Mouse (Mus musculus) liver, embryonic 12.5 days (tissue): Measurements from ENCODE around the gene Usp18. TPM values are rescaled to one million over a fixed set of nuclear protein-coding genes. Genes with fewer than 3 reads are reported as not detected.

Experiments
- ATAC-seq: fragments of 200-750 bp; cut with Nextera tagmentation; 2 replicates; pipeline ENCODE4 v1.8.0; 2017; ENCODE audit warnings: moderate number of reproducible peaks, mild to moderate bottlenecking, moderate library complexity
- H3K27ac ChIP-seq: fragments of 300-500 bp; sonication (generic); 2 replicates; pipeline ENCODE4 v1.5.1; 2016; ENCODE audit warnings: mild to moderate bottlenecking
- H3K27me3 ChIP-seq: fragments of 300-500 bp; sonication (generic); replicated peaks from 2 replicates; pipeline ENCODE4 v1.6.1; 2016; ENCODE audit warnings: mild to moderate bottlenecking, moderate library complexity
- H3K36me3 ChIP-seq: fragments of 300-500 bp; sonication (generic); 2 replicates; pipeline ENCODE4 v1.6.1; 2016; ENCODE audit warnings: mild to moderate bottlenecking, moderate library complexity
- H3K4me1 ChIP-seq: fragments of 300-500 bp; sonication (generic); 2 replicates; pipeline ENCODE4 v1.6.1; 2016
- H3K4me2 ChIP-seq: fragments of 300-500 bp; sonication (generic); 2 replicates; pipeline ENCODE4 v1.6.1; 2016; ENCODE audit warnings: mild to moderate bottlenecking, moderate library complexity
- H3K4me3 ChIP-seq: fragments of 300-500 bp; sonication (generic); 2 replicates; pipeline ENCODE4 v1.5.1; 2016; ENCODE audit warnings: mild to moderate bottlenecking, moderate library complexity
- H3K9ac ChIP-seq: fragments of 300-500 bp; sonication (generic); 2 replicates; pipeline ENCODE4 v1.6.1; 2016; ENCODE audit warnings: mild to moderate bottlenecking, moderate library complexity
- H3K9me3 ChIP-seq: fragments of 300-500 bp; sonication (generic); replicated peaks from 2 replicates; pipeline ENCODE4 v1.6.1; 2016; ENCODE audit warnings: mild to moderate bottlenecking, moderate library complexity
- WGBS: fragments of 180-500 bp; shearing (Covaris S2); methylation state at CpG from one replicate; pipeline ENCODE4 v1.1.7; 2016; ENCODE audit not compliant: insufficient replicate concordance; 5-methylcytosine and 5-hydroxymethylcytosine counted together
- polyA plus RNA-seq: library from polyadenylated mRNA; unstranded; fragments of >200 nt; fragmentation: Nextera tagmentation; extraction: Ambion mirVana; gene quantifications from 2 replicates; pipeline ENCODE4 v1.2.1, GENCODE M21; 2016

Usp18 gene
- polyA plus RNA-seq, 1 experiment from 2014 or later = 5.9 TPM

- Histone ChIP-seq H3K9me3 (no peaks in the 10 kb centered on the region), H3K27ac (no peak overlapping the region), H3K4me2 (no peak overlapping the region), H3K9ac (no peak overlapping the region), H3K36me3 (no peaks in the 10 kb centered on the region; the same call in 1 of the 2 replicates), H3K4me3 (no peak overlapping the region), H3K4me1 (peaks cover 34% of the 10 kb centered on the region), H3K27me3 (no peaks in the 10 kb centered on the region)
- 51% methylated on average over 2 of the region's 2 CpGs for WGBS
- ATAC-seq = no peak
Measured at GRCm38 (mm10) chr6:121226744-121227143, 19.0 kb upstream of the Usp18 start.

- 62% methylated on average over 8 of the region's 8 CpGs for whole genome bisulfite sequencing
- Histone ChIP-seq H3K4me3 (no peak overlapping the region), H3K9ac (no peak overlapping the region), H3K4me2 (no peak overlapping the region), H3K27me3 (no peaks in the 10 kb centered on the region), H3K4me1 (peaks cover 34% of the 10 kb centered on the region), H3K27ac (no peak overlapping the region), H3K9me3 (no peaks in the 10 kb centered on the region), H3K36me3 (no peaks in the 10 kb centered on the region)
- ATAC-seq = no peak
Measured at GRCm38 (mm10) chr6:121228421-121228820, 17.3 kb upstream of the Usp18 start.

GRCm38 (mm10) chr6:121232652-121233051, 13.1 kb upstream of the Usp18 start:
- no peak overlapping the region for H3K4me3 ChIP-seq
- no peak overlapping the region for H3K9ac ChIP-seq
- no peaks in the 10 kb centered on the region for H3K9me3 ChIP-seq
- H3K36me3 ChIP-seq = no peaks in the 10 kb centered on the region
- H3K4me1 ChIP-seq = no peaks in the 10 kb centered on the region
- H3K27ac ChIP-seq = no peak overlapping the region
- H3K4me2 ChIP-seq = no peak overlapping the region
- H3K27me3 ChIP-seq = no peaks in the 10 kb centered on the region
- WGBS = 41% methylated on average over 1 of the region's 1 CpGs
- no peak for ATAC-seq

GRCm38 (mm10) chr6:121236386-121236785, 9.3 kb upstream of the Usp18 start:
- ATAC-seq = no peak
- Histone ChIP-seq H3K9me3 (no peaks in the 10 kb centered on the region), H3K4me3 (no peak overlapping the region), H3K27ac (no peak overlapping the region), H3K36me3 (no peaks in the 10 kb centered on the region), H3K9ac (no peak overlapping the region), H3K4me2 (no peak overlapping the region), H3K27me3 (no peaks in the 10 kb centered on the region), H3K4me1 (peaks cover 3% of the 10 kb centered on the region; the same call in 1 of the 2 replicates)
- 62% methylated on average over 2 of the region's 2 CpGs for WGBS

- Histone ChIP-seq H3K36me3 (no peaks in the 10 kb centered on the region), H3K4me3 (no peak overlapping the region), H3K27me3 (0 out of 2 replicates have a peak, but pooled peaks cover 5% of the 10 kb centered on the region), H3K27ac (no peak overlapping the region), H3K4me2 (no peak overlapping the region), H3K4me1 (peaks cover 9% of the 10 kb centered on the region), H3K9ac (no peak overlapping the region), H3K9me3 (no peaks in the 10 kb centered on the region)
- WGBS = 77% methylated on average over 4 of the region's 4 CpGs
- no peak for ATAC-seq
Measured at GRCm38 (mm10) chr6:121238209-121238608, 7.5 kb upstream of the Usp18 start.

- H3K36me3 ChIP-seq = no peaks in the 10 kb centered on the region
- 66% methylated on average over 2 of the region's 2 CpGs for WGBS
- ATAC-seq = no peak
- no peak overlapping the region for H3K4me2 ChIP-seq
- H3K9ac ChIP-seq = no peak overlapping the region
- no peak overlapping the region for H3K27ac ChIP-seq
- H3K4me1 ChIP-seq = peaks cover 32% of the 10 kb centered on the region
- no peak overlapping the region for H3K4me3 ChIP-seq
- H3K27me3 ChIP-seq = 0 out of 2 replicates have a peak, but pooled peaks cover 12% of the 10 kb centered on the region
- no peaks in the 10 kb centered on the region for H3K9me3 ChIP-seq
Measured at GRCm38 (mm10) chr6:121241780-121242179, 3.9 kb upstream of the Usp18 start.

GRCm38 (mm10) chr6:121243161-121243560, 2.5 kb upstream of the Usp18 start:
- Histone ChIP-seq H3K27me3 (peaks cover 24% of the 10 kb centered on the region; the same call in 1 of the 2 replicates), H3K4me3 (no peak overlapping the region), H3K4me2 (0 out of 2 replicates have a peak overlapping the region, but pooled peaks have one; percentile 19), H3K27ac (no peak overlapping the region), H3K4me1 (peaks cover 42% of the 10 kb centered on the region), H3K9me3 (no peaks in the 10 kb centered on the region), H3K36me3 (no peaks in the 10 kb centered on the region), H3K9ac (no peak overlapping the region)
- WGBS = 43% methylated on average over 10 of the region's 10 CpGs
- no peak for ATAC-seq

- Histone ChIP-seq H3K4me2 (peak overlapping the region; percentile 84), H3K9me3 (no peaks in the 10 kb centered on the region), H3K36me3 (no peaks in the 10 kb centered on the region), H3K9ac (peak overlapping the region; percentile 74), H3K27ac (peak overlapping the region; percentile 78), H3K27me3 (peaks cover 24% of the 10 kb centered on the region; the same call in 1 of the 2 replicates), H3K4me1 (peaks cover 51% of the 10 kb centered on the region), H3K4me3 (peak overlapping the region; percentile 71)
- ATAC-seq = no peak
- 12% methylated on average over 4 of the region's 4 CpGs for WGBS
Measured at GRCm38 (mm10) chr6:121246037-121246361, 293 bp downstream of the Usp18 start.

GRCm38 (mm10) chr6:121250406-121250805, 4.7 kb downstream of the Usp18 start:
- H3K4me2 ChIP-seq = no peak overlapping the region
- H3K27me3 ChIP-seq = peaks cover 17% of the 10 kb centered on the region; the same call in 1 of the 2 replicates
- no peaks in the 10 kb centered on the region for H3K36me3 ChIP-seq
- H3K9me3 ChIP-seq = no peaks in the 10 kb centered on the region
- peaks cover 32% of the 10 kb centered on the region for H3K4me1 ChIP-seq
- no peak overlapping the region for H3K4me3 ChIP-seq
- no peak overlapping the region for H3K27ac ChIP-seq
- no peak for ATAC-seq
- 68% methylated on average over 1 of the region's 1 CpGs for WGBS
- no peak overlapping the region for H3K9ac ChIP-seq

- H3K36me3 ChIP-seq = no peaks in the 10 kb centered on the region
- H3K27ac ChIP-seq = no peak overlapping the region
- H3K4me2 ChIP-seq = no peak overlapping the region
- WGBS = 33% methylated on average over 5 of the region's 5 CpGs
- peaks cover 27% of the 10 kb centered on the region for H3K4me1 ChIP-seq
- H3K4me3 ChIP-seq = no peak overlapping the region
- no peak for ATAC-seq
- H3K27me3 ChIP-seq = peaks cover 17% of the 10 kb centered on the region; the same call in 1 of the 2 replicates
- H3K9me3 ChIP-seq = no peaks in the 10 kb centered on the region
- H3K9ac ChIP-seq = no peak overlapping the region
Measured at GRCm38 (mm10) chr6:121251256-121251655, 5.5 kb downstream of the Usp18 start.

GRCm38 (mm10) chr6:121260548-121260947, 14.8 kb downstream of the Usp18 start:
- Histone ChIP-seq H3K9me3 (no peaks in the 10 kb centered on the region), H3K27ac (no peak overlapping the region), H3K4me2 (no peak overlapping the region), H3K4me1 (no peaks in the 10 kb centered on the region), H3K27me3 (no peaks in the 10 kb centered on the region), H3K4me3 (no peak overlapping the region), H3K36me3 (0 out of 2 replicates have a peak, but pooled peaks cover 2% of the 10 kb centered on the region), H3K9ac (no peak overlapping the region)
- 25% methylated on average over 9 of the region's 9 CpGs for WGBS
- ATAC-seq = no peak

GRCm38 (mm10) chr6:121261233-121261632, 15.5 kb downstream of the Usp18 start:
- Histone ChIP-seq H3K4me2 (no peak overlapping the region), H3K9ac (no peak overlapping the region), H3K36me3 (0 out of 2 replicates have a peak, but pooled peaks cover 2% of the 10 kb centered on the region), H3K9me3 (no peaks in the 10 kb centered on the region), H3K27me3 (no peaks in the 10 kb centered on the region), H3K4me3 (no peak overlapping the region), H3K27ac (no peak overlapping the region), H3K4me1 (no peaks in the 10 kb centered on the region)
- ATAC-seq = no peak
- 46% methylated on average over 8 of the region's 8 CpGs for WGBS

- H3K4me2 ChIP-seq = no peak overlapping the region
- no peak overlapping the region for H3K9ac ChIP-seq
- H3K27ac ChIP-seq = no peak overlapping the region
- H3K27me3 ChIP-seq = no peaks in the 10 kb centered on the region
- H3K4me1 ChIP-seq = no peaks in the 10 kb centered on the region
- H3K4me3 ChIP-seq = no peak overlapping the region
- 0 out of 2 replicates have a peak, but pooled peaks cover 2% of the 10 kb centered on the region for H3K36me3 ChIP-seq
- no peaks in the 10 kb centered on the region for H3K9me3 ChIP-seq
- no peak for ATAC-seq
- WGBS = 70% methylated on average over 10 of the region's 10 CpGs
Measured at GRCm38 (mm10) chr6:121262004-121262403, 16.3 kb downstream of the Usp18 start.
